Mouse (Mus musculus): ENCODE data around the gene Crocc2. TPM values are rescaled to one million over a fixed set of nuclear protein-coding genes. Genes with fewer than 3 reads are reported as not detected.

The Crocc2 gene
- 0.52 and 0.54 TPM in 2 replicates for polyA plus RNA-seq (2015; fragmentation: Nextera tagmentation; extraction: Ambion mirVana)

- Histone ChIP-seq H3K4me3 (no peak within 1 kb of the TSS), H3K9ac (no peak within 1 kb of the TSS), H3K9me3 (no peaks in the 10 kb centered on the region), H3K27me3 (replicated peaks) (no peaks in the 10 kb centered on the region), H3K27ac (no peak within 1 kb of the TSS), H3K4me2 (no peak within 1 kb of the TSS), H3K4me1 (no peaks in the 10 kb centered on the region), H3K36me3 (replicated peaks) (no peaks in the 10 kb centered on the region)
- ATAC-seq (replicated peaks), result peak; percentile 24; the same call in 1 of the 2 replicates
- WGBS, result 26% methylated on average over 10 of the region's 10 CpGs
These were observed at the start of gene Crocc2 for GRCm38 (mm10) chr1:93168295-93168775. Gene Crocc2, plus strand, starts transcription at chr1:93168725.

- no peak for ATAC-seq (replicated peaks)
- Histone ChIP-seq H3K4me1 (peaks cover 13% of the 10 kb centered on the region), H3K9me3 (no peaks in the 10 kb centered on the region), H3K4me3 (no peak overlapping the region), H3K27me3 (replicated peaks) (no peaks in the 10 kb centered on the region), H3K36me3 (replicated peaks) (no peaks in the 10 kb centered on the region), H3K27ac (no peak overlapping the region), H3K4me2 (no peak overlapping the region), H3K9ac (no peak overlapping the region)
- WGBS, result 34% methylated on average over 4 of the region's 4 CpGs
These were observed 49.7 kb upstream of the Crocc2 start for GRCm38 (mm10) chr1:93118816-93119215.

GRCm38 (mm10) chr1:93123179-93123854, 45.2 kb upstream of the Crocc2 start:
- Histone ChIP-seq H3K36me3 (replicated peaks) (no peaks in the 10 kb centered on the region), H3K9ac (no peak overlapping the region), H3K4me3 (no peak overlapping the region), H3K4me2 (no peak overlapping the region), H3K4me1 (0 out of 2 replicates have a peak, but pooled peaks cover 3% of the 10 kb centered on the region), H3K27me3 (replicated peaks) (no peaks in the 10 kb centered on the region), H3K9me3 (no peaks in the 10 kb centered on the region), H3K27ac (no peak overlapping the region)
- ATAC-seq (replicated peaks), result no peak
- 83% methylated on average over 11 of the region's 11 CpGs for WGBS

- Histone ChIP-seq H3K9ac (no peak overlapping the region), H3K27ac (no peak overlapping the region), H3K9me3 (no peaks in the 10 kb centered on the region), H3K4me2 (no peak overlapping the region), H3K4me1 (no peaks in the 10 kb centered on the region), H3K4me3 (no peak overlapping the region), H3K36me3 (replicated peaks) (no peaks in the 10 kb centered on the region), H3K27me3 (replicated peaks) (no peaks in the 10 kb centered on the region)
- 86% methylated on average over 8 of the region's 8 CpGs for WGBS
- no peak for ATAC-seq (replicated peaks)
These were observed 44.5 kb upstream of the Crocc2 start for GRCm38 (mm10) chr1:93124066-93124465.

- H3K4me2 ChIP-seq, result no peak overlapping the region
- no peak overlapping the region for H3K27ac ChIP-seq
- no peaks in the 10 kb centered on the region for H3K9me3 ChIP-seq
- WGBS, result 59% methylated on average over 5 of the region's 5 CpGs
- H3K4me1 ChIP-seq, result no peaks in the 10 kb centered on the region
- no peak overlapping the region for H3K4me3 ChIP-seq
- no peak for ATAC-seq (replicated peaks)
- no peaks in the 10 kb centered on the region for H3K36me3 ChIP-seq (replicated peaks)
- no peaks in the 10 kb centered on the region for H3K27me3 ChIP-seq (replicated peaks)
- H3K9ac ChIP-seq, result no peak overlapping the region
These were observed 43.3 kb upstream of the Crocc2 start for GRCm38 (mm10) chr1:93125256-93125655.

- Histone ChIP-seq H3K4me2 (no peak overlapping the region), H3K27ac (no peak overlapping the region), H3K4me1 (no peaks in the 10 kb centered on the region), H3K27me3 (replicated peaks) (no peaks in the 10 kb centered on the region), H3K4me3 (no peak overlapping the region), H3K9ac (no peak overlapping the region), H3K9me3 (no peaks in the 10 kb centered on the region), H3K36me3 (replicated peaks) (no peaks in the 10 kb centered on the region)
- 84% methylated on average over 8 of the region's 8 CpGs for WGBS
- ATAC-seq (replicated peaks), result no peak
These were observed 40.3 kb upstream of the Crocc2 start for GRCm38 (mm10) chr1:93128209-93128608.

- Histone ChIP-seq H3K4me3 (no peak overlapping the region), H3K9me3 (no peaks in the 10 kb centered on the region), H3K4me2 (no peak overlapping the region), H3K27me3 (replicated peaks) (no peaks in the 10 kb centered on the region), H3K4me1 (no peaks in the 10 kb centered on the region), H3K9ac (no peak overlapping the region), H3K27ac (no peak overlapping the region), H3K36me3 (replicated peaks) (no peaks in the 10 kb centered on the region)
- 28% methylated on average over 6 of the region's 6 CpGs for WGBS
- ATAC-seq (replicated peaks), result 0 out of 2 replicates have a peak, but pooled peaks have one; percentile 30
These were observed 39.7 kb upstream of the Crocc2 start for GRCm38 (mm10) chr1:93128710-93129349.

GRCm38 (mm10) chr1:93130242-93130983, 38.1 kb upstream of the Crocc2 start:
- no peak overlapping the region for H3K4me3 ChIP-seq
- ATAC-seq (replicated peaks), result no peak
- H3K9ac ChIP-seq, result no peak overlapping the region
- no peaks in the 10 kb centered on the region for H3K4me1 ChIP-seq
- WGBS, result 77% methylated on average over 10 of the region's 10 CpGs
- no peaks in the 10 kb centered on the region for H3K27me3 ChIP-seq (replicated peaks)
- H3K9me3 ChIP-seq, result no peaks in the 10 kb centered on the region
- H3K27ac ChIP-seq, result no peak overlapping the region
- no peak overlapping the region for H3K4me2 ChIP-seq
- no peaks in the 10 kb centered on the region for H3K36me3 ChIP-seq (replicated peaks)

- Histone ChIP-seq H3K36me3 (replicated peaks) (no peaks in the 10 kb centered on the region), H3K27me3 (replicated peaks) (no peaks in the 10 kb centered on the region), H3K9me3 (no peaks in the 10 kb centered on the region), H3K4me1 (no peaks in the 10 kb centered on the region), H3K4me2 (no peak overlapping the region), H3K4me3 (no peak overlapping the region), H3K9ac (no peak overlapping the region), H3K27ac (no peak overlapping the region)
- 73% methylated on average over 8 of the region's 8 CpGs for WGBS
- no peak for ATAC-seq (replicated peaks)
These were observed 35.8 kb upstream of the Crocc2 start for GRCm38 (mm10) chr1:93132676-93133075.

- no peaks in the 10 kb centered on the region for H3K4me1 ChIP-seq
- H3K36me3 ChIP-seq (replicated peaks), result no peaks in the 10 kb centered on the region
- no peak within 1 kb of the TSS for H3K27ac ChIP-seq
- no peak for ATAC-seq (replicated peaks)
- no peak within 1 kb of the TSS for H3K9ac ChIP-seq
- H3K9me3 ChIP-seq, result no peaks in the 10 kb centered on the region
- no peak within 1 kb of the TSS for H3K4me3 ChIP-seq
- H3K27me3 ChIP-seq (replicated peaks), result no peaks in the 10 kb centered on the region
- H3K4me2 ChIP-seq, result no peak within 1 kb of the TSS
- 87% methylated on average over 12 of the region's 12 CpGs for WGBS
These were observed 33.4 kb upstream of the Crocc2 start, which contains the start of gene Agxt for GRCm38 (mm10) chr1:93135036-93135526. Gene Agxt, plus strand, starts transcription at chr1:93135240.

GRCm38 (mm10) chr1:93138534-93138933, 30.0 kb upstream of the Crocc2 start:
- WGBS, result 75% methylated on average over 6 of the region's 6 CpGs
- no peak for ATAC-seq (replicated peaks)
- Histone ChIP-seq H3K4me1 (no peaks in the 10 kb centered on the region), H3K4me2 (no peak overlapping the region), H3K9ac (no peak overlapping the region), H3K4me3 (no peak overlapping the region), H3K27ac (no peak overlapping the region), H3K36me3 (replicated peaks) (no peaks in the 10 kb centered on the region), H3K9me3 (no peaks in the 10 kb centered on the region), H3K27me3 (replicated peaks) (no peaks in the 10 kb centered on the region)

- no peak for ATAC-seq (replicated peaks)
- H3K4me3 ChIP-seq, result no peak overlapping the region
- H3K9me3 ChIP-seq, result no peaks in the 10 kb centered on the region
- H3K4me1 ChIP-seq, result no peaks in the 10 kb centered on the region
- no peaks in the 10 kb centered on the region for H3K36me3 ChIP-seq (replicated peaks)
- 85% methylated on average over 7 of the region's 7 CpGs for WGBS
- H3K27me3 ChIP-seq (replicated peaks), result no peaks in the 10 kb centered on the region
- H3K4me2 ChIP-seq, result no peak overlapping the region
- no peak overlapping the region for H3K9ac ChIP-seq
- no peak overlapping the region for H3K27ac ChIP-seq
These were observed 28.8 kb upstream of the Crocc2 start for GRCm38 (mm10) chr1:93139713-93140112.
